Mouse (Mus musculus): Measurements from ENCODE around the gene Kif24. TPM values are rescaled to one million over a fixed set of nuclear protein-coding genes. Genes with fewer than 3 reads are reported as not detected.

Kif24 gene
- polyA plus RNA-seq, 1 experiment, result 1.1 TPM

- DNase-seq (ENCODE audit: low read depth), result no peak
These were observed 58.1 kb downstream of the Kif24 start for GRCm38 (mm10) chr4:41406597-41406996.

- DNase-seq (ENCODE audit: low read depth), result no peak
These were observed 63.1 kb downstream of the Kif24 start for GRCm38 (mm10) chr4:41401573-41401972.

- no peak for DNase-seq (ENCODE audit: low read depth)
These were observed 63.5 kb downstream of the Kif24 start for GRCm38 (mm10) chr4:41401167-41401566.

- DNase-seq (ENCODE audit: low read depth), result peak; percentile 65
These were observed 64.8 kb downstream of the Kif24 start for GRCm38 (mm10) chr4:41399904-41400303.

- no peak for DNase-seq (ENCODE audit: low read depth)
These were observed 66.3 kb downstream of the Kif24 start for GRCm38 (mm10) chr4:41398353-41398752.

- DNase-seq (ENCODE audit: low read depth), result no peak
These were observed 70.0 kb downstream of the Kif24 start for GRCm38 (mm10) chr4:41394651-41395050.

- no peak for DNase-seq (ENCODE audit: low read depth)
These were observed 73.7 kb downstream of the Kif24 start for GRCm38 (mm10) chr4:41391015-41391414.

GRCm38 (mm10) chr4:41390122-41390521, 74.6 kb downstream of the Kif24 start:
- DNase-seq (ENCODE audit: low read depth), result no peak

- DNase-seq (ENCODE audit: low read depth), result peak; percentile 60
These were observed 75.4 kb downstream of the Kif24 start for GRCm38 (mm10) chr4:41389240-41389639.

- DNase-seq (ENCODE audit: low read depth), result no peak
These were observed 76.1 kb downstream of the Kif24 start for GRCm38 (mm10) chr4:41388616-41389015.

GRCm38 (mm10) chr4:41387755-41388469, 76.8 kb downstream of the Kif24 start:
- DNase-seq (ENCODE audit: low read depth), result no peak

- no peak for DNase-seq (ENCODE audit: low read depth)
These were observed 78.2 kb downstream of the Kif24 start for GRCm38 (mm10) chr4:41386412-41386975.

GRCm38 (mm10) chr4:41381213-41381950, 83.3 kb downstream of the Kif24 start:
- DNase-seq (ENCODE audit: low read depth), result no peak

- DNase-seq (ENCODE audit: low read depth), result no peak
These were observed 87.1 kb downstream of the Kif24 start for GRCm38 (mm10) chr4:41377567-41377966.

GRCm38 (mm10) chr4:41369702-41370437, 94.8 kb downstream of the Kif24 start:
- DNase-seq (ENCODE audit: low read depth), result no peak

GRCm38 (mm10) chr4:41368198-41368597, 96.5 kb downstream of the Kif24 start:
- DNase-seq (ENCODE audit: low read depth), result no peak

GRCm38 (mm10) chr4:41361059-41361458, 103.6 kb downstream of the Kif24 start:
- no peak for DNase-seq (ENCODE audit: low read depth)

- no peak for DNase-seq (ENCODE audit: low read depth)
These were observed 105.3 kb downstream of the Kif24 start for GRCm38 (mm10) chr4:41359358-41359757.

- no peak for DNase-seq (ENCODE audit: low read depth)
These were observed 106.0 kb downstream of the Kif24 start for GRCm38 (mm10) chr4:41358669-41359068.

GRCm38 (mm10) chr4:41357154-41357553, 107.5 kb downstream of the Kif24 start:
- DNase-seq (ENCODE audit: low read depth), result no peak

GRCm38 (mm10) chr4:41353265-41353664, 111.4 kb downstream of the Kif24 start:
- DNase-seq (ENCODE audit: low read depth), result no peak

GRCm38 (mm10) chr4:41352758-41353157, 111.9 kb downstream of the Kif24 start:
- DNase-seq (ENCODE audit: low read depth), result no peak
